Mouse (Mus musculus) kidney, adult 11 months (tissue): ENCODE results near the gene Ppp2r2c.

Experiments
- DNase-seq: peaks from one replicate; pipeline ENCODE4 v3.0.0; 2022

Gene Ppp2r2c

DNA sequence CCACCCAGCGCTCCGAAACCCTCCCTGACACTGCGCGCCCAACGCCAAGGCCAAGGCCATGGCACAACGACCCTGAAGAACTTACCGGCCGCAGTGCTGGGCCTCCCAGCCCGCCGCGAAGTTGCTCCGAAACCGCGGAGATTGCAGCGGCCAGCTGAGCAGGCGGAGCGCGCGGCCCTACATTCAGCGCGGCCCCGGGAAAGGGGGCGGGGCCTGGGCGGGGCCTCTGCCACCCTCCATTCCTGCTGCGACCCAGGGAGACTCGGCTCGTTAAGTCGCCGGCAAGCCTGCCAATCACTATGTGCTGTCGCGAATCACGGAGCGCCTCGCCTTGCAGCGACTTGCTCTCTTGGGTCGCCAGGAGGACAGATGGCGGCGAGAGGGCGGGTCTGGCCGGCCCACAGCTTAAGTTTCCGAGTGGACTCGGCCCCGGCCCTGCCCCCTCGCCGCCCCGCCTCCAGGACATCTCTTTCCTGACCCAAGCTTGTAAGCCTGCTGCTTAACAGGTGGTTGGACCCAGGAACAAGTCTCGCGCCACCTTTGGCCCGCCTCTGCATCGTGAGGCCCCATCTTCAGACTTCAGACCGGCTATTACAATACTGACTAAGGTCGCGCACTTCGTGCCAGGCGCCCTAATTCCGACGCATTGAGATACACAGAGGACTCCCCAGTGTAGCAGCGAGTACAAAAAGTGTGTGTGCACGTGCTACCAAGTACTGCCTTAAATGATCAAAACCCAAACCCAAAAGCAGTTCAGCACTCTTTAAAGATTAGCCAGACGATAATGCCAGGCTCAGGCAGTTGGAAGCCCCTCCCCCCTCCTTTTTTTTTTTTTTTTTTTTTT, 120.7 kb downstream of the Ppp2r2c start, which contains the start of gene Wfs1:
Gene Wfs1 (minus strand): TSS at position 425 of the 844 bp plus-strand sequence.
- peak; percentile 100 for DNase-seq

DNA sequence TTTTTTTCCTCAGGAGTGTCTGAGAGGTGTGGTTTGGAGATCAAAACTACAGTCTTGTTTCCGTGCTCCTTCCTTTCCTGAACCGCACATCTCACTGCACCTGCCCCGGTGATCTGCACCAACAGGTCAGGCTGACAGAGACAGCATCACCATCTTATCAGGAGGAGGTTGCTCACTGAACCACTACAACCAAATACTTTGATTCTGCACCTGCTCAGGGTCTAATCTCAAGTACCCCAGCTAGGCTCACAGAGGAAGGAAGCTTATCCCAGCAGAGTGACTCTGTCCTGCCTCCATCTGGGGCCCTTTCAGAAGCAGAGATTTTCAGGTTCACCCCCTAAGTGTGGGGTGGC, 121.3 kb downstream of the Ppp2r2c start:
- DNase-seq: no peak

DNA sequence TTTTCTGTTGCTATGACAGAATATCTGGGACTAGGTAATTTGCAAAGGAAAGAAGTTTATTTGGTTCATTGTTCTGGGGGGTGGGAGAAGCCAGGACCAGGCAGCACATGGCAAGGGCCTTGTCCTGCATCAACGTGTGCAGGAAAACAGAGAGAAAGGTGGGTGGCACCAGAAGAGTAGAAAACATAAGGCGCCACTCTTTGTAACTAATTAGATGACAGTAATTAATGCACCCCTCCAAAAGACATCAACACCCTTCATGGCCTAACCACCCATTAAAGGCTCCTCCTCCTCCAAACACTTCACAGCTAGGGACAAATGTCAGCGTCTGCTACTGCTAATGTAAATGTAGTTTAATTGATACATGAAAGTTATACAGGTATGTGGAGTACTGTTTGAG, 121.9 kb downstream of the Ppp2r2c start:
- no peak for DNase-seq

DNA sequence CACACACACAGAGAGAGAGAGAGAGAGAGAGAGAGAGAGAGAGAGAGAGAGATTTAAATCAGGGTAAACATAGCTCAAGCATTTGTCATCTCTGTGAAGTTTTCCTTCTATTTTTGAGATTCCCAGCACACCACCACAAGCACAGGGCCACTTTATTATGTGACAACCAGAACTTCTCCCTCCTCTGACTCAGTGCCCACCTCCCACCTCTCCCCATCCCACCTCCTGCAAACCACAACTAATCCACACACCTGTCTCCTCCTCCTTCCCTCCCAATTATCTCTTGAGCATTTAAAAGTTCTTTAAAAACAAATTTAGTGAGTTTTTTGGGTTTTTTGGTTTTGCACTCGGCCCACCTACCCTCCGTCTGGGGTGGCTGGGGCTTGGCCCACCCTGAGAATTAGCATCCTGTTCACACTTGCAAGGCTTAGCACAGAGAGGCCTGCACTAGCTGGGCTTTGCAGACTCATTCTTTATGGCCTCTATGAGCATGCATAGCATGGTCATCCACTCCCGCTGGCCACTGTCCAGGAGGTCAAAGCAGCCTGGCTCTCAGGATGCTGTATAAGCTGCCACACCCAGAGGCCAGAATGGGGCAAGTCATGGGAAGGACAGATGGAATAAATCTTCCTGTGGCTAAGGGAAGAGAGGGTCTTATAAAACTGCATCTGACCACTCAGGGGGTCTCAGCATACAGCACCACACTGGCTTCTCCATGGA, 122.5 kb downstream of the Ppp2r2c start:
- DNase-seq: no peak

DNA sequence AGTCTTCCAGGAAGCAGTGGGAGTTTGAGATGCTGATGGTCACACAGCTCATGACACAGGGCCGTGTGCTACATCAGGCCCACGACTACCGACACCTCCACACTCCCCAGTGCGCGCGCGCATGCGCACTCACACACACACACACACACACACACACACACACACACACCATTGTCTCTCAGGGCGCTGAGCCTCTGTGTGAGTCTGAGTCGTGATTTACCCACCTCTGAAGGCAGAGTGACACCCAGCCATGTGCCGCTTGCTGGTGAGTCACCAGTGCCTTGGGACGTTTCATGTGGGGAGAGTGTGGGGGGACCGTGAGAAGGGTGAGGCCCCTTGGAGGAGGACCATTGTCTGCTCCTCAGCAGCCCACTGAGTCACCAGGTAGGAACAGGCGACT, 128.1 kb downstream of the Ppp2r2c start:
- no peak for DNase-seq

DNA sequence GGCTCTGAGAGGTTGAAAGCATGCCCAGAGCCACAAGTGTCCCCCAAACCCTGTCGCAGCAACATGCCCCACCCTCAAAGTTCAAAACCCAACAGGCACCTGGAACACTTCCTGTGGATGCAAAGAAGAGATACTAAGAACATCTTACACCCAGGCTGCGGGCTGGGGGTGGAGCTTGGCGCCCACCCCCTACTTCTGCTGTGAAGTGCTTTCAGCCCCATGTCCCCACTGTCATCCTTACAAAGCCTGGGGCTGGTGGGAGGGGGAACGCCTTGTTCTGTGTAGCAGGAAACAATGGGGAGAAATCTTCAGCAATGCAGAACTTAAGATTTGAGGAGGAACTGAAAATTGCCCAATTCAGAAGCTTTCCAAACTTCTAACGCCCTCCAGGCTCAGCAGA, 129.7 kb downstream of the Ppp2r2c start:
- no peak for DNase-seq

DNA sequence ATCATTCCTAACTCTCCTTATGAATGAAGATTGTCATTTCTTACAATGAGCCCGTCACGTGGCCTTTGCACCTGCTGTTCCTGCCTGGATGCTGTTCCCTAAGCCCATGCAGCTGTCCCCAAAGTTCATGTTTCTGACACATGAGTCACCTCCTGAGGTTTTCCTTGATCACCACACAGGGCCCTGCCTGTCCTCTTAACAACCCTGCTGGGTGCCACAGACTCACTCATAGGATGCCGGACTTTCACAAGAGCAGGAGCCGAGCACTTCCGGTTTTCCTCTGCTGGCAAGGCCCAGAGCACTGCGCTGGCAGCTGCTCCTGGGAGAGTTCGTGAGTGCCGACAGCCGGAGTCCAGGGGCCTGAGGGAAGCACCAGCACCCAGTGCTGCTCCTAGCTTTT, 132.7 kb downstream of the Ppp2r2c start:
- DNase-seq: no peak

DNA sequence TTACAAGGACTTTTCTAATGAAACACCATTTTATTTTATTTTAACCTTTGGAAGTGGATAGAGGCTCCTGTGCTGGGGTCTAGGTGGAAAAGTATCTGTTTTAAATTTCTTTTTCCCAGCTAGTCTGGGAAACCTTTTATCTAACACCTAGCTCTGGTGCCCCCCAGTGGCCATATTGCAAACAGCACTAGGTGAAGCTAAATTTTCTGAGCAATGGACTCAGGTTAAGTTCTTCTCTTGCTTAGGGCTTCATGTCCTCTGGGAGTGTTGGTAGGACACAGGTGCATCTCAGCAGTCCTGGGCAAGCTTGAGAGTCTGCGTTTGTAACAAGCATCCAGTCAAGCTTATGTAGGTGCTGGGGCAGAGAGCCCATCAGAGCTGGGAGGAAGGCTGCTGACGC, 133.7 kb downstream of the Ppp2r2c start:
- DNase-seq: peak; percentile 40
